ENCODE assay signal across 10 mouse cellular contexts in the genomic region with DNA sequence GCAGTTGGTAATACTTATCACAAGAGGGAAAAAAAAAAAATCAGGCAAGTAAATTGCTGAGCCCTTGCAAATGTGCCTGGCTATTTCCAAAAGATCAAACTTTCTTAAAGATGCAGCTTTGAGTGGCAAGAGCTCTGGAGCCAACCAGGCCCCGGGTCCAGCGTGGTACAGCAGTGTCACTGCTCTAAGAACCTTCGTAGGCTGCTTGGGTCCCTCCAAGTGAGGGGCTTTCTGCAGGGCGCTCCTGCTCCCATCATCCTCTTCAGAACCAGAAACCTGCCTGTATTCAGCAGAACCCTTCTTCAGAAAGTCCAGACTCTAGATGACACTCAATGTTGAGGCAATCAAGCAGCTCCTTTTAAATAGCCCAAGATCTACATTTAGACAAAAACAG. TPM values are rescaled to one million over a fixed set of nuclear protein-coding genes. Genes with fewer than 3 reads are reported as not detected.
DNase-seq lines count a peak whose midpoint lies in the region; ATAC-seq and TF ChIP-seq lines count a peak whose summit lies in the region.
"Had no signal": no experiment of that assay in that cellular context is flagged by ENCODE, and none has a peak within 500 bp of the region (broad histone marks: within the 10 kb centered on the region; RNA-seq: fewer than 3 reads in every experiment).

No protein-coding gene starts in this region.

- 25% methylated on average over 4 of the region's 4 CpGs for WGBS in hindbrain, embryonic 11.5 days
- 21% methylated on average over 4 of the region's 4 CpGs for WGBS in liver, postnatal 0 days (ENCODE audit: insufficient replicate concordance)

- H3K27me3 ChIP-seq in E14TG2a.4 (ENCODE audit: insufficient read depth, low read length): peaks cover 55% of the 10 kb centered on the region
- peaks cover 30% of the 10 kb centered on the region for H3K27me3 ChIP-seq in hindbrain, embryonic 11.5 days (ENCODE audit: control insufficient read depth, insufficient read depth, low read length)
- H3K27me3 ChIP-seq in liver, postnatal 0 days (ENCODE audit: insufficient read depth, low read length): peaks cover 47% of the 10 kb centered on the region

- TF ChIP-seq CTCF in gastrocnemius, adult 2 months (IDR thresholded peaks at IDR 0.05): no peak
- no peak for TF ChIP-seq CTCF in E14TG2a.4 (conservative IDR thresholded peaks at IDR 0.05; ENCODE audit: low read length)
- TF ChIP-seq CTCF in liver, postnatal 0 days (IDR thresholded peaks at IDR 0.05; ENCODE audit: low read depth): no peak

- H3K9ac ChIP-seq in hindbrain, embryonic 11.5 days (ENCODE audit: low read depth, low read length): peak overlapping the region; percentile 27; the same call in 1 of the 2 replicates
- H3K9ac ChIP-seq in liver, postnatal 0 days (replicated peaks): no peak overlapping the region

- intact Hi-C loops in gastrocnemius, adult 2 months (cut with DNase I): no loop called here

- no peak for DNase-seq in gastrocnemius, adult 2 months
- DNase-seq in gastrocnemius, adult 18-20 months (ENCODE audit: low spot score): no peak
- peak; percentile 44 for DNase-seq in hindbrain, embryonic 11.5 days (ENCODE audit: low spot score)
- no peak for DNase-seq in liver, postnatal 0 days
- no peak for DNase-seq in retina, embryonic 14.5 days (ENCODE audit: low spot score)
- no peak for DNase-seq in urinary bladder, postnatal 10 days (ENCODE audit: low spot score)
- no peak for DNase-seq in T-cell, adult 2 months (ENCODE audit: low spot score)
- DNase-seq: cerebellum, adult 9-11 months had no signal

- no peak overlapping the region for H3K27ac ChIP-seq in gastrocnemius, adult 2 months
- no peak overlapping the region for H3K27ac ChIP-seq in hindbrain, embryonic 11.5 days (ENCODE audit: low read depth, low read length)
- no peak overlapping the region for H3K27ac ChIP-seq in liver, postnatal 0 days (ENCODE audit: low read depth)

- no peak for TF ChIP-seq EP300 in liver, postnatal 0 days (IDR thresholded peaks at IDR 0.05; ENCODE audit: low read depth)

- peak overlapping the region; percentile 99 for H3K4me2 ChIP-seq in hindbrain, embryonic 11.5 days (replicated peaks; ENCODE audit: low read depth, low read length)
- H3K4me2 ChIP-seq in liver, postnatal 0 days (ENCODE audit: low read depth, low read length): peak overlapping the region; percentile 55

- H3K9me3 ChIP-seq in E14TG2a.4 (ENCODE audit: low read length): 0 out of 2 replicates have a peak, but pooled peaks cover under 1% of the 10 kb centered on the region
- H3K9me3 ChIP-seq in hindbrain, embryonic 11.5 days (ENCODE audit: control insufficient read depth, low read length): no peaks in the 10 kb centered on the region
- no peaks in the 10 kb centered on the region for H3K9me3 ChIP-seq in liver, postnatal 0 days (ENCODE audit: low read length)

- H3K4me3 ChIP-seq in gastrocnemius, adult 2 months: peak overlapping the region; percentile 67
- peak overlapping the region; percentile 81 for H3K4me3 ChIP-seq in E14TG2a.4 (replicated peaks; ENCODE audit: low read length)
- H3K4me3 ChIP-seq in hindbrain, embryonic 11.5 days (ENCODE audit: low read depth, low read length): peak overlapping the region; percentile 50
- H3K4me3 ChIP-seq in liver, postnatal 0 days (ENCODE audit: low read depth, low read length): no peak overlapping the region

- H3K4me1 ChIP-seq in E14TG2a.4 (replicated peaks; ENCODE audit: low read depth, low read length): peaks cover 7% of the 10 kb centered on the region
- H3K4me1 ChIP-seq in hindbrain, embryonic 11.5 days (replicated peaks; ENCODE audit: control insufficient read depth, insufficient read depth, low read length): no peaks in the 10 kb centered on the region
- 0 out of 2 replicates have a peak, but pooled peaks cover 4% of the 10 kb centered on the region for H3K4me1 ChIP-seq in liver, postnatal 0 days (ENCODE audit: insufficient read depth)

- no peak for ATAC-seq in hindbrain, embryonic 11.5 days (ENCODE audit: low FRiP score)
- no peak for ATAC-seq in liver, postnatal 0 days

- no peaks in the 10 kb centered on the region for H3K36me3 ChIP-seq in E14TG2a.4 (ENCODE audit: insufficient read depth, low read length)
- no peaks in the 10 kb centered on the region for H3K36me3 ChIP-seq in hindbrain, embryonic 11.5 days (ENCODE audit: control insufficient read depth, insufficient read depth, low read length)
- H3K36me3 ChIP-seq in liver, postnatal 0 days (replicated peaks; ENCODE audit: insufficient read depth, low read length): no peaks in the 10 kb centered on the region

RNA-seq across cellular contexts. Expression of a gene that starts 0.5 kb away (rescaled TPM):
- 1 to 10 TPM in 1 of 2 experiments, under 1 TPM in 1; 0.59 to 1.6 TPM for total RNA-seq in gastrocnemius, adult 2 months (2021)
- total RNA-seq in gastrocnemius, adult 18-20 months (2021): 1 to 10 TPM in 1 of 2 experiments, under 1 TPM in 1; 0.83 to 1.9 TPM
- polyA plus RNA-seq in hindbrain, embryonic 11.5 days (2014; fragmentation: Nextera tagmentation; extraction: Ambion mirVana): 0.51 and 0.54 TPM in 2 replicates
- polyA plus RNA-seq in liver, postnatal 0 days (2015; fragmentation: Nextera tagmentation; extraction: Ambion mirVana): not detected in 2 replicates
- total RNA-seq: liver, adult 2 months had no signal
- polyA plus RNA-seq: liver, adult 2 months had no signal

RNA-seq across cellular contexts. Expression of a gene that starts 27.8 kb away (rescaled TPM):
- total RNA-seq in gastrocnemius, adult 2 months (2021): 10 to 100 TPM; 34.8 to 37.6 TPM
- total RNA-seq in gastrocnemius, adult 18-20 months (2021): 10 to 100 TPM; 31.1 to 36.5 TPM
- 166 and 189 TPM in 2 replicates for polyA plus RNA-seq in hindbrain, embryonic 11.5 days (2014; fragmentation: Nextera tagmentation; extraction: Ambion mirVana)
- polyA plus RNA-seq in liver, postnatal 0 days (2015; fragmentation: Nextera tagmentation; extraction: Ambion mirVana): 164 and 171 TPM in 2 replicates

RNA-seq across cellular contexts. Expression of a gene that starts 27.9 kb away (rescaled TPM):
- under 1 TPM; 0.84 to 0.89 TPM for total RNA-seq in gastrocnemius, adult 2 months (2021)
- total RNA-seq in gastrocnemius, adult 18-20 months (2021): 1 to 10 TPM in 1 of 2 experiments, under 1 TPM in 1; 0.59 to 1.1 TPM
- 26.9 and 29.1 TPM in 2 replicates for polyA plus RNA-seq in hindbrain, embryonic 11.5 days (2014; fragmentation: Nextera tagmentation; extraction: Ambion mirVana)
- polyA plus RNA-seq in liver, postnatal 0 days (2015; fragmentation: Nextera tagmentation; extraction: Ambion mirVana): 16.1 and 16.9 TPM in 2 replicates
